ENCODE assay signal across 8 mouse cellular contexts in the genomic region with DNA sequence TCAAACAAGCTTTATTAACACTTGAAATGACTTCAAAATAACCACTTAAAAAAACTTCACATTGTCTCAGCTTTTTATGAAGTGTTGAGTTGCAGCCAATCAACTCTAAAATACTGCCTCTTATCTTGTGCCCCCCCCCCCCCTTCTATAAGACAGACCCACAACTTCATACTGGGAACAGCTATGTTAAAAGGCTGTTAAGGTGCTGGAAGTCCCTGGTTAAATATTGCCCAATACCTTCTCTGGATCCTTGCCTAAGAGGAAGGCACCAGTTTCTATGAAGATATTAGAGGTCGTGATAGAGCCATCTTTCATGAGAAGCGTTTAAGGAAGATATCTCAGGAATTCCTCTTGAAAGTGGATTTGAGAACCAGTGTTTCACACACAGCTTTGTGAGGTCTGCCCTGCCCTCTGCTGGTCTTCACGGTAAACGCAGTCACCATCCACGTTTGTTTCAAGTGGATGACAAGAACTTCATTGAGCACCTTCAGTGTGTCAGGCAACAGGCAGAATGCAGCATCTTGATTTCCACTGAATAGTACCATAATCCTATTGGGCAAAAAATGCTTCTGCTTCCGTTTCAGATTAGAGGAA.
DNase-seq lines count a peak whose midpoint lies in the region; ATAC-seq and TF ChIP-seq lines count a peak whose summit lies in the region.

No protein-coding gene starts in this region.

- H3K4me1 ChIP-seq in heart, embryonic 12.5 days (replicated peaks), result 0 out of 2 replicates have a peak, but pooled peaks cover 6% of the 10 kb centered on the region
- no peaks in the 10 kb centered on the region for H3K4me1 ChIP-seq in small intestine, adult 2 months (ENCODE audit: control insufficient read depth, insufficient read depth, insufficient read length, low read length)

- TF ChIP-seq POLR2A in small intestine, adult 2 months (IDR thresholded peaks at IDR 0.05; ENCODE audit: low read depth, low read length), result no peak

- under 1% methylated on average over 6 of the region's 6 CpGs for WGBS in heart, embryonic 12.5 days
- under 1% methylated on average over 6 of the region's 6 CpGs for WGBS in small intestine, adult 2 months

- H3K9me3 ChIP-seq in heart, embryonic 12.5 days (replicated peaks), result no peaks in the 10 kb centered on the region

- H3K36me3 ChIP-seq in heart, embryonic 12.5 days, result no peaks in the 10 kb centered on the region
- no peaks in the 10 kb centered on the region for H3K36me3 ChIP-seq in small intestine, adult 2 months (ENCODE audit: control insufficient read depth, insufficient read depth, low read length)

- H3K4me2 ChIP-seq in heart, embryonic 12.5 days, result no peak overlapping the region

- TF ChIP-seq CTCF in small intestine, adult 2 months (IDR thresholded peaks at IDR 0.05; ENCODE audit: extremely low read depth, insufficient read length, insufficient replicate concordance, low read depth, low read length), result peak; percentile 78; the same call in 1 of the 2 replicates

- H3K4me3 ChIP-seq in heart, embryonic 12.5 days, result no peak overlapping the region
- H3K4me3 ChIP-seq in small intestine, adult 2 months (ENCODE audit: low read depth, low read length), result no peak overlapping the region

- ATAC-seq in heart, embryonic 12.5 days (ENCODE audit: insufficient number of reproducible peaks, low FRiP score), result no peak
- ATAC-seq in megakaryocyte progenitor cell, adult 5-6 weeks (replicated peaks; ENCODE audit: poor library complexity), result peak; percentile 83

- no peak overlapping the region for H3K9ac ChIP-seq in heart, embryonic 12.5 days

- 0 out of 2 replicates have a peak, but pooled peaks cover 5% of the 10 kb centered on the region for H3K27me3 ChIP-seq in heart, embryonic 12.5 days (replicated peaks)
- no peaks in the 10 kb centered on the region for H3K27me3 ChIP-seq in small intestine, adult 2 months (ENCODE audit: control insufficient read depth, insufficient read depth, low read length)

- no peak overlapping the region for H3K27ac ChIP-seq in heart, embryonic 12.5 days (ENCODE audit: poor library complexity, severe bottlenecking)
- no peak overlapping the region for H3K27ac ChIP-seq in small intestine, adult 2 months (ENCODE audit: insufficient read depth, low read depth, low read length)

- peak; percentile 67 to 89 for DNase-seq in heart, adult 18-20 months
- peak; percentile 82 for DNase-seq in adrenal gland, postnatal 14 days
- DNase-seq in embryo, embryonic 11.5 days (ENCODE audit: low read depth, low spot score), result peak; percentile 71
- peak; percentile 73 to 84 for DNase-seq in heart, postnatal 36 days
- peak; percentile 81 to 86 for DNase-seq in layer of hippocampus, postnatal 36 days

- intact Hi-C loops in heart, postnatal 36 days (cut with DNase I), result loop anchor here (1.0 to 10.0 kb wide), 3 partner anchors 177 to 730 kb away; a partner anchor contains a TSS
